Mouse (Mus musculus): Measurements from ENCODE around the gene Plcxd3.

Gene Plcxd3

DNA sequence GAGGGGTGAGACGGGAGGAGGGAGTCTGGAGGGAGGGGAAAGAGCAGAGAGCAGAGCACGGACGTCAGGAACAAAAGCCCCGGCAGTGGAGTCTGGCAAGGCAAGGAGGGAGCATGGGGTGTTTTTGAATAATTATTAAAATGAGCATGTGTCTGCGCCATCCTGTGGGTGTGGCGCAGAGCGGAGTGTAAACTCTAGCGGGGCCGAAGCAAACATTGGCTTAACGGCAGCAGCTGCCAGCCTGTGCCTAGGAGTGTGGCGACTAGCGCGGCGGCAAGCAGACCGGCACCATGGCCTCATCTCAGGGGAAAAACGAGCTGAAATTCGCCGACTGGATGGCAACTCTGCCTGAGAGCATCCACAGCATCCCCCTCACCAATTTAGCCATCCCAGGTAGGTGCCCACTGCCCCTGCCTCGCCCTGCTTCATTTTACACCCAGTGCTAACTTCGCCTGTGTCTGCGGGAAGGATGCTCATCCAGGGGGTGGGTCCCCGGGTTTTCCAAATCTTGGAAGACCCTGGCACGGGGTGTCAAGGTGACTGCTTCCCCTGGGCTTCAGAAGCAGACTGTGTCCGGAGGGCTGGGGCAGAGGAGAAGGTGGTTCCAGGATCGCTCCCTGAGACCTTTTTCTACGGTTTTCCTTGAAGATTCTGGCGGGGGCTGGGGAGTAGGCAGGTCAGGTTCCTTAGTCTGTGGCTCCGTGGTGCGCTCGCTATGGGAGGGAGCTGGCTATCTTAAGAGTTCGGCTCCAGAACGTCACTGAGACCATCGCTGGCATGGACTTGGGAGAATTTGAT lies at the start of gene Plcxd3:
Gene Plcxd3, plus strand, starts transcription at position 69 of the 798 bp plus-strand sequence.
- DNase-seq, result no peak

DNA sequence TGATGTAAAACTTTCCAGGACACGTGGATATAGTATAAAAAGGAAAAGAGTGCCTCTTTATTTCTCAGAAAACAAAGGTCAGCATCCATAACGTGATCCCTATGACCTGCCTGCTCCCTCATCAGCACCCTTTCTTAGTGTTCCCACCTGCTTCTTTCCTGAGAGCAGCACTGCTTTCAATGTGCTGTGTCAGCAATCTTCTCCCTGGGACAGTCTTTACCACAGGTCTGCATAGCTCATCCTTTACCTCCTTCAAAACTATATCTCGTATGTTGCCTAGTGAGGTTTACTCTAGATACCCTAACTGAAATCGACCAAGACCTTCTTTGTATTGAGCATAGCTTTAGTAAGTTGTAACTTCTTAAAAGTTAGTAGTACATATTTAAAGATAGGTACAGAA lies 43.4 kb upstream of the Plcxd3 start:
- no peak for DNase-seq

DNA sequence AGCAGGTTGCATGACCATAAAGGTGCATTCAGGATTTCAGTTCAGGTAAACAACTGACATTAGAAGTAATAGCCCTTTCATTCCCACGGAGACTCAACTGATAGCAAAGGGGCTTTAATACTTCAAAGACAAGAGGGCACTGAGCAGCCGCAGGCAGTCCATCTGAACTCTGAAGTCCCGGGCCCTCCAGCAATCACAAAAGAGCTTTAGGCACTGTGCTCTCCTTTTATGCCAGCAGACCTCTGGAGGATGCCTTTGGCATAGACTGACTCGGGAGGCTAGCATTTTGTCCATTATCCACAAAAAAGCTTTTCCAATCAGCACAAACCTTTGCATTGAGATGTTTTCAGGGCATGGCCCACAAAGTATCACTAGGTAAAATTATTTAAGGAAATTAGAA lies 33.7 kb upstream of the Plcxd3 start:
- no peak for DNase-seq

DNA sequence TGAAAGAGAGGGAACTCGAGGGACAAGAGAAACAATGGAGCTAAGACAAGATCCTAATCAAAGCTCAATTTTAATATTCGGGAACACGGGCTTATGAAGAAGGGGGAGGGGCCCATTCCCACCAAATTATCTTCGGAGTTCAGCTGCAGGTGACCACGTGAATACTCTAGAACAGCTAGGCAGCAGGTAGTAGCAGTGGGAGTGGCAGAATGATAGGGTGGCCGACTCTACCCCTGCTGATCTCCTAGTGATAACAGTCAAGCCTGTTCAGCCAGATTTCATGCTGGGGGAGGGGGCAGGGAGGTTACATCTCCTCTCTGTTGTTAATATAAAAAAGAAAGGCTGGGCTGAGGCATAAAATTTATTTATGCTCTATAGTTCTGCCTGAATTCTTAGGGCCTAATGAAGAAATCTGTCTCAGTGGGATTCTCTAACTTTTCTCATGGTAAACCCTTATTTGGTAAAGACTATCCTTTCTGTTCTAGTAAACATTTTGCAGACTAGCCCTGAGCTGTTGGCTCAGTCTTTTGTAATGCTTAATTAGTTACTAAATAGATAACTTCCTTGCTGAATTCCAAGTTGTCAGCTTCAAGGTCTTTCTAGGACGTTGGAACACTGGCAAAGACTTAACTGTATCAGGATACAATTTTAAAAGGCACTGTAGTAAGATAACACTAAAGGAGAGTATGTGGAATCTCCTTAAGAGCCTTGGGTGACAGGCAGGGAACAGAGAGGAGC lies 26.3 kb upstream of the Plcxd3 start:
- DNase-seq, result no peak

DNA sequence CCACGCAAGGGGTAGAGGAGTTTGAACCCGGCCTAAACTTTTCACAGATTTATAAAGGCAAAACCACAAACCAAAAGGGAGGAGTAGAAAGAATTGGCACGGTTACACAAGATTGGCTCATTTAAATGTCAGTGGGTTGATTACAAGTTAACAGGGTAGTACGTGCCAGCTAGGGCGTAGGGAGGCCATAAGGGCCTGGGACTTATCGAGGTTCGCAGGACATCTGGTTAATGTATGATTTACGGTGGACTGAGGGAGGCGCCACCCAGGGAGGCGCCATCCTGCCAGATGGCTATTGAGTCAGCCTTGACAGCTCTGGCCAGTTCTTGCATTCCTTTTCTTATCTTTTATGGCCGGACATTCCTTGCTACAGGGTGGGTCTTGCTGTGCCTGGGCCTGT lies 18.9 kb upstream of the Plcxd3 start:
- no peak for DNase-seq

DNA sequence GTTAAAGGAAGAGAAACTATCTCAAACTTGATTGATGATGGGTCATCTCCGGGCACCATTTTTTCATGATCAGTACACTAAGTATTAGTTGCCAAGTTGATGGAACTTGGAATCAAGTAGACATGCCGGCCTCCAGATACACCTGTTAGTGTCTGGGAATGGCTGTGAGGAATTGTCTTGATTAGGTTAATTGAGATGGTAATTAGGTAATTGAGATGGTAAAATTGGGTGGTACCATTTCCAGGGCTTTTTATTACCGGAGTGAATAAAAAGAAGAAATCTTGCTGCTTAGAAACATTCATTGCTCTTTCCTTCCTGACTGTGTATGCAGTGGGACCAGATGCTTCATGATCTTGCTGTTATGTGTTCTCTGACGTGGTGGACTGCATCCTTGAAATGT lies 17.6 kb upstream of the Plcxd3 start:
- no peak for DNase-seq

DNA sequence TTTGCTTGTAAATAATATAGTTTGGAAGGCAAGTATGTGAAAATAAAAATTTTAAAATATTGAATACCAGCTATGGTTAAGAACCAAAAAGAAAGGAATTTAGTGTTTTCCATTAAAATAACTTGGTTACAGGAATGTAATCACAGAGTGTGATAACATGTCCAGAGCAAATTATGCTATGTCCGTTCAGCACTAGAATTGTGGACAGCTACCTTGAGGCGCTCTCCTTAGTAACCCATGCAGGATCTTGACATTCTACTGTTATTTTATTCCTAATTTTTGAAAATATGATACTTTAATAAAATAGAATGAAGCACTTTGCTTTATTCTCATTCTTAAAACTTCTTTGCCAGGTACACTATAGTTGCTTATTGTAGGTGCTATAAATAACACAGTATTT lies 7.5 kb upstream of the Plcxd3 start:
- DNase-seq, result no peak

DNA sequence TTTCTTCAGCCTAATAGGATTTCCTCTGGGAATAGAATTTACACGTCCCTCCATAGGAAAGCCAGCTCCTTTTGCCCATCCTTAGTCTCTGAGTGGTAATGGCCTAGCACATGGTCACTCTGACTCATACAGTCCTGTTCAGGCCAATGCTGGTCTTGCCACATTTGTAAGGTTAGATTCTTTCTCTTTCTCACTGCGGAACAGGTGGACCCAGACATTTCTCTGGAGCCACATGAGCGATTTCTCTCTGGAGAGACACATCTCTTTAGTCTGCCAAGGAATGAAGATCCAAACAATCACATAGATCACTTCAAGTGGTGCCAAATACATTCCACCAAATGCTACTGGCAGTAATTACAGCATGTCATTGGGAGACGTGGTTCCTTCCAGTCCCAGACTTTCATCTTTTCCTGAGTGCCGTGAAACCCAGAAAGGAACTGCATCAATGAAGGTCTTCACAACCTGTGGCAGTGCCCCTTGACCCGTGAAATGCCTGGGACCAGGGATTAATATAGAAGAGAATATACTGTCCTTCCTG lies 769 bp upstream of the Plcxd3 start:
- no peak for DNase-seq

DNA sequence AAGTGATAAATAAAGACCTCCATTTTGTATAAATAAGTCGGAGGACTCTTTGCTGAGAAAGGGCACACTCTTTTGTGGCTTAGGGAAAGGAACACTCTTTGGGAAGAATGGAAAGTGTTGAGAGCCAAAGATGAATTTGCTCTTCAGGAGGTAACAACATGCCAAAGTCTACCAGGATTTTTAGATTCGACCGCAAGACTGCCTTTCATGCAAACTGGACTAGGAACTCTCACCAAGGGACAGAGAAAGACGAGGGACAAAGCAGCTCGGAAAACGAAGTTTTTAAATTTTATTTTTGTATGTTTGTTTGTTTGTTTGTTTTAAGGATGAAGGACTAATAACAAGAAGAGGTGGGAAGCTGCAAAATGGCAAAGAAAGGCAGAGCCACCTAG lies 264 bp upstream of the Plcxd3 start:
- no peak for DNase-seq

DNA sequence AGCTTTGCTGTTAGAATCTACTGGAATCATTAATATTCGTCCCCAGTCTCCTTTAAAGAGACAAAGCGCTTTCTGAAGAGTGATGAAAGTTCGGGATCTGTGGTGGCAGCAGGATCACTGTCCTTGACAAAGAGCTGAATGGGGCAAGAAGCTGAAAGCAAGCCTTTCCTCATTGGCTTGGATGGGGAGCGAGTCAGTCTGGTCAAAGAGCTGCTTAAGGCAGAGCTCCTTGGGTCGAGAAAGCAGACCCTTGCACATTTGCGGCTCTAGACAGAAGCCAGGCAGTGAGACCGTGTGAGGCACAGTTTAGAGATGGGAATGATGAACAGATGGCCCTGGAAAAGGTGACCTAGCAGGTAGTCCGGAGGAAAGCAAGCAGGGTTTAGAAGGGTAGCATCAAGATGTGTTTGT lies 935 bp downstream of the Plcxd3 start:
- no peak for DNase-seq

DNA sequence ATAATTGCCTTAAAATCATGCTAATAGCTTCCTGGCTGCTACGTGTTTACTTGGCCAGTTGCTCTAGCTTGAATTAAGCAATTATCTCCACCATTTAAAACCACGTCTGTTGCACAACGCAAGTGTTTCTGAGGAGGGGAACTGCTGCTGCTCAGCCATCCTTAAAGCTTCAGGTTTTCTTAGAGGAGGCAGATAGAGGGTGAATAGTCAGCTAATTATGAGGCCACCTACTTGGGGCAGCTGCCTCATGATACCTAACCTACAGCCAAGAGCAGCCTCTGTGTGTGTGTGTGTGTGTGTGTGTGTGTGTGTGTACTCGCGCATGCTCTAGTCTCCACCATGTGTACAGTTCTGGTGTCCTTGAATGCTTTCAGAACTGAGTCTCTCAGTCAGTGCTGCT lies 3.5 kb downstream of the Plcxd3 start:
- no peak for DNase-seq

DNA sequence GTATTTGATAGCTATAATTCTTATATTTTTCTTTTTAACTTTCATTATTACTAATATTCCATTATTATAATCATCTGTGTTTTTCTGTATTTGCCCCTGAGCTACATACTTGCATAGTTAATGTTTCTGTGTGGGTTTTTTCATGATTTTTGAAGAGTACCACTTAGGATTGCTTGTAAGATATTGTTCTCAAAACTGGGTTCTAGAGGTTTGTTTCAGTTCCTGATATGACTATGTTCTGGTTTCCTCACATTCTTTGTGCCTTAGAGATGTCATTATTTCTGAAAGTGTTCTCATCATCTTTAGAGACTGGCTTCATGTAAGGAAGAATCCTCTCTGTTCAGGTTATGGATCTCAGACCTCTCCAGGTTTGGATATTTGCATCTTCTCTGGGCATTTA lies 12.5 kb downstream of the Plcxd3 start:
- no peak for DNase-seq

DNA sequence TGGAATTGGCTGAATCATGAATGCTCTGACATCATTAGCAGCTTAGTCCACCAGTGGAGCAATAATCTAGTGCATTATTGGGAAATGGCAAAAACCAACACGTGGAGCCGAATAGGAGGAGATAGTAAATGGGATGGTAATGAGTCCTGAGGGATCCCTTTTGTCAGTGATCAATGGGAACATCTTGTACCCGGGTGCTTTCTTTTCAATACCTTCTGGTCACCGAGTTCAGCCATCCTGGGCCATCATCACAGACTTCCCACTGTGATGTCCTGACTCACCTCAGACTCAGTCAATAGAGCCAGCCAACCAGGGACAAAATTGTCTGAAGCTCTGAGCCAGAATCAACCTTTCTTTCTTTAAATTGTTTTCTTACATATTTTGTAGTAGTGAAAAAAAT lies 24.8 kb downstream of the Plcxd3 start:
- DNase-seq, result no peak

DNA sequence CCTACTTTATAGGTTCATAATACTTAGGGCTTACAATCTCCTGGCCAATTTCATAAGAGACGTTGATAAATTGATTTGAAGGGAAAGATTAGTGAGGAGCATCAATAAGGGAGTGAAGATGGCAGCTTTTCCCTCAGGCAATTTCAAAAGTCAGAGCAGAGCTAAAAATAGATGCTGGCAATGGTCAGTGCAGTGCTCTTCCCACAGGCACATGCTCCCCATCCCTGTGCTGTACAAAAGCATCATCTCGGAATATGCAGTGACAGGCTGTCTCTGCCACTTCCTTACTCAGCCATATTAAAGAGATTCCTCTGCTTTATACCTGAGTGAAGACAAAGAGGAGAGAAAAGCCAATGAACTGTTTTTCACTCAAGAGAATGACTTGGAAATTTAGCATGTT lies 36.0 kb downstream of the Plcxd3 start:
- no peak for DNase-seq

DNA sequence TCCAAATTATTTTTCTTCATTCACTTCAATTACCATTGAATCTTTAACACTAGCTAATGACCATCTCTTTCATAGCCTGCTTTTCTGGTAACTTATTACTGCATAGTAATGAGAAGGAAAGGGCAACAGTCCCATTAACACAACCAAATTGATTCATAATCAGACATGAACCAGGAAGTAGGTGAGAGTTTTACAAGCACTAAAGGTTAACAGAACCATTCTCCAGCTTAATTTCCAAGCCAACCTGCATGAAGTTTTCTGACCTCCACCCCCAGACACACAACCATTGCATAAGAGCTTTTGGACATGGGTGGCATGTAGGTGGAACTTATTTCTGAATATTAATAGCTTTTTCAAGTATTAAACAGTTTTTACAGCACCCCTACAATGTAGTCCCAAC lies 64.8 kb downstream of the Plcxd3 start:
- DNase-seq, result no peak

DNA sequence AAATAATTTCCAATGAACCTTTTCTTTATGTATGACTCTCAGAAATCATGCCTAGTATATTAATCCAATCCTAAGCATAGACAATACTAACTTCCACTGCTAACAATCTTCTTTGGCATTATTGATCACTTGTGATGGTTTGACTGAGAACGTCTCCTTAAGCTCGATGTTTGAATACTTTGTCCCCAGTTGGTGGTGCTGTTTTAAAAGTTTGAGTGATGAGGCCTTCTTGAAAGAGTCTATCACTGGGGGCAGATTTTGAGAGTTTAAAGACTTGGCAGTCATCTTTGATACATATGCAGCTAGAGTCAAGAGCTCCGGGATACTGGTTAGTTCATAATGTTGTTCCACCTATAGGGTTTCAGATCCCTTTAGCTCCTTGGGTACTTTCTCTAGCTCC lies 120.9 kb downstream of the Plcxd3 start:
- no peak for DNase-seq

DNA sequence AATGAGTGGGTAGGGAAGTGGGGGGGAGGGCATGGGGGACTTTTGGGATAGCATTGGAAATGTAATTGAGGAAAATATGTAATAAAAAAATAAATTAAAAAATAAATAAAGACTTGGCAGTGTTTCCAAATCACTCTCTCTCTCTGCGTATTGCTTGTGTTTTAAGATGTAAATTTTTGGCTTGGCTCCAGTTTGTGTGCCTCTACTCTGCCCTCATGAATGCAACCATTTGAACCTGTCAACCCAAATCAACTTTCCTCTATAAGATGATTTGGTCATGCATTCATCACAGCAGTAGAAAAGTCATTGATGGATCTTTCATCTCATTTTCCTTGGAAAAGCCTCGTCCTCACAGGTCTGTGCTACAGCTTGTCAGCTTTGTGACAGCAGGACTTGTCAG lies 121.7 kb downstream of the Plcxd3 start:
- no peak for DNase-seq

DNA sequence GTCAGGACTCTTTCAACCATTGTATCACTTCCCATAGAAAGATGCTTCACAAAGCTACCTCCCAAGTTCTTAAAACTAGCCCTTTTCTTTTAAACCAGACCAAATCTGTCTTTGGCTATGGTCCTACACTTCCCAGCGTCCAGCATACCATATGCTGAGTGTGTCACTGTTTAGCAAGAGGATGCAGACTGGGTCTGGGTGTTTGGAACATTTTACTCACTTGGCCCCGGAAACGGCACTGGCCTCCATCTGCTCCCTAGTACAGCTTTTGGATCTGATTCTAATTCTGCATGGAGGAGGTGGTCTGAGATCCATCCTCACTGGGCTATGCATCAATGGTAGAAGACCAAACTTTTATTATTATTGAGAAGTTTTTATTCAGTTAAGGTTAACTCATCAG lies 122.7 kb downstream of the Plcxd3 start:
- no peak for DNase-seq

DNA sequence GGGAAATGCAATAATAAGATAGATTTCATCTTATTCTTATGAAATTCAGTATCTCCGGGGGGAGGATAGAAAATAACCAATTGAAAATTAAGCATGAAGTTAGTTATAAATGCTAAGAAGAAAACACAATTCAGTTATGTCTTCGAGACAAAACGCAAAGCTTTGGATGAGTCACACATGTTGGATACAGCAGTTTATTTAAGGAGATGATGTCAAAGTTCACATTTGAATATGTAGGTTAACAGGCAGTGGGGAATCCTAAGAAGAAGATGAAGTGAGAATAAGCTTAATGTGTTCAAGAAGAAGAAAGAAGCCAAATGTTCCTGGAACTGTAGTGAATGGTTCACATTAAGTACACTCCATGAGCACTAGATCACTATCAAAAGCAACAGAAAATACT lies 128.1 kb downstream of the Plcxd3 start:
- no peak for DNase-seq

DNA sequence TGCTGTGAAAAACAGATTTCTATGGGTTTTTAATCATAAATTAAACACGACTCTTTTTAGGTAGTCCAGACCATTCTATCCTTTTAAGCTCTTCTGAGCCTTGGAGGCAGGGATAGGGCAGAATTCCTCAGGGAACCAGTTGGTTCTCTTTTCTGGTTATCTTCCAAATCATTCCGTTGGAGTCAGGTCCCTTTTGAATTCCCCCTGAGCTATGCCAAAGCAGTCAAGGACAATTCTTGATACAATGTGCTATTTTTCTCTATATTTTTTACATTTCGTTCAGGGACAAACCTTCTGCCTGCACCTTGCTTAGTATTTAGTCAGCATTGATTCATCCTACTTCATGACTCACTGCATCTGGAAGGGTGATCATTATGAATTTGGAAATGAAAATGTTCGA lies 128.5 kb downstream of the Plcxd3 start:
- DNase-seq, result no peak

DNA sequence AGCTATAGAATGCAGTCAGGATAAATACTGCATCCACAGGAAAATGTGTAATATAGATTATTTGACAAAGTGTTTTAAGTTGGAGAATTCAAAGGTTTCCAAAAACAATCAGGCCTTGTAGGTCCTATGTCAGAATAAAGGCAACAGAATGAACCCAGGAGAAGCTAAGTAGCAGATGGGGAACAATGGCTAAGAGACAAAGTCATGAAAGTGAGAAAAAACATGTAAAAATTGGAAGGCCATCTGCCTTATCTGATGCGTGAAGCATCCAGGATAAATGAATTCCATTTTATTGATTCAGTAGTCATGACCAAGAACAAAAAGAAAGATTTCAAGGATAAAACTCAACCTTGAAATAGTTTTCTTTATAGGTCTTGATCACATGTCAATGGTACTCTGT lies 139.4 kb downstream of the Plcxd3 start:
- DNase-seq, result no peak

DNA sequence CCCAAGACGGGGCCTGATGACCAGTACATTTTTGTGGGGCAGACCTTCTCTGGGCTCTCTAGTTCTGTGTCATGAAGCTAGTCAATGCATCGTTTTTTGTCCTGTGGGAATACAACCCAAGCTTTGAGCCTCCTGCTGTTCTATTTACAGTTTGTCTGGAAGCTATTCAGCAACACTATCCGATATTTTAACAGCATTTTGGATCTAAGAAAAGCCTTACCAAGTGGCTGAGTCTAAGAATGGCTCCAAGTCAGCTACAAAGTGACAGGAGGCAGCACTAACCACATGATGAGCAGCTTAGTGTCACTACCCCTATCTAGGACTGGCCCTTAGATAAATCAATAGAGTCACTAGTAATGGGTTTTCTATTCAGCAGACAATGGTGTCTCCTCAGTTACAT lies 149.3 kb downstream of the Plcxd3 start:
- no peak for DNase-seq

DNA sequence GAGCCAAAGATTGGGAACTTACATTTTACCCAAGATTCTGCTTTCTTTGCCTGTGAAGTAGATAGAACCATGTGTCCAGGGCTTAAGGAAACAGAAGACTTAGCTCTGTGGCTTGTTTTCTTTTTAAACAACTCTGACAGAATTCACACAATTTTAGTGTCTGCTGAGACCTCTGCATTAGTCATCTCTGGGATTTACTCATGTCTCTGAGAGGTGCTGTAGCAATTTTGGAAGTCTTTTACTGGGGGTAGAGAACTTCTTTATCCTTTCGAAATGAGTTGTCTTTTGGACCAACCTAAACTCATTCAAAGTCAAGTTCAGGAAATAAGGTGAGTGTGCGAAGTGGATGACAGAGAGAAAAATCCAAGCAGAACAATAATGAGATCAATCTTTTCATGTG lies 158.4 kb downstream of the Plcxd3 start:
- no peak for DNase-seq

DNA sequence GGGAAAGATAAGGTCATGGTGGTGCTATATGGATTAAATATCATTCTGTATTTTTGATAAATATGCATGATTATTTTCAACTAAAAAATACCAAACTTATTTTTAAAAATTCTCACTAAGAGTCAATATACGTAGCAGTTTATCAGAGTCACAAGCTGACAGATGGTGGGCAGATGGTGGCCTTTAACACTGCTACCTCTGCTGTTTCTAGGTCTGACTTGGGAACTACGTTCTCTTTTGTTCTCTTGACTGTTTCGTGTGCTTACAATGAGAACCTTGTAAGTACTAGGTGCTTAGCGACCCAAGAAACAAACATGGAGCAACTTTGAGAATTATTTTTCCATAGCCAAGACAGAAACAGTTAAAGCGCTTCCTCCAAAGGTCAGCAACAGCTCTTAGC lies 183.8 kb downstream of the Plcxd3 start:
- DNase-seq, result no peak
